In genomic region chr14:23605740-23606139, GRCm38 (mm10) we compare ENCODE assay signal across 23 mouse cellular contexts.
A peak's percentile ranks its signal among the peaks of the same experiment; 100 is the strongest.
DNase-seq lines count a peak whose midpoint lies in the region; ATAC-seq and TF ChIP-seq lines count a peak whose summit lies in the region.
"Had no signal": no experiment of that assay in that cellular context is flagged by ENCODE, and none has a peak within 500 bp of the region (broad histone marks: within the 10 kb centered on the region; RNA-seq: fewer than 3 reads in every experiment).

No protein-coding gene starts in this region.

- H3K4me3 ChIP-seq in heart, embryonic 12.5 days: no peak overlapping the region
- no peak overlapping the region for H3K4me3 ChIP-seq in heart, embryonic 14.5 days (ENCODE audit: control insufficient read depth in 1 of 2, insufficient read depth in 1 of 2, low read depth in 1 of 2, low read length in 2 of 2)
- no peak overlapping the region for H3K4me3 ChIP-seq in liver, postnatal 0 days (ENCODE audit: low read depth, low read length)
- no peak overlapping the region for H3K4me3 ChIP-seq in hindbrain, embryonic 11.5 days (ENCODE audit: low read depth, low read length)
- H3K4me3 ChIP-seq: embryonic facial prominence, embryonic 13.5 days; forebrain, embryonic 13.5 days; hindbrain, embryonic 12.5 days had no signal

- no peaks in the 10 kb centered on the region for H3K27me3 ChIP-seq in heart, embryonic 12.5 days (replicated peaks)
- H3K27me3 ChIP-seq in heart, embryonic 14.5 days (ENCODE audit: control insufficient read depth, insufficient read depth, low read length): 0 out of 2 replicates have a peak, but pooled peaks cover 3% of the 10 kb centered on the region
- H3K27me3 ChIP-seq in liver, postnatal 0 days (ENCODE audit: insufficient read depth, low read length): no peaks in the 10 kb centered on the region
- no peaks in the 10 kb centered on the region for H3K27me3 ChIP-seq in hindbrain, embryonic 11.5 days (ENCODE audit: control insufficient read depth, insufficient read depth, low read length)
- H3K27me3 ChIP-seq: CH12.LX; embryonic facial prominence, embryonic 13.5 days; forebrain, embryonic 13.5 days; hindbrain, embryonic 12.5 days had no signal

- no peak for TF ChIP-seq CTCF in liver, postnatal 0 days (IDR thresholded peaks at IDR 0.05; ENCODE audit: low read depth)

- intact Hi-C loops in heart, postnatal 10 days (cut with DNase I): no loop called here

- H3K9me3 ChIP-seq in heart, embryonic 12.5 days (replicated peaks): no peaks in the 10 kb centered on the region
- H3K9me3 ChIP-seq in heart, embryonic 14.5 days (ENCODE audit: control insufficient read depth, low read length): no peaks in the 10 kb centered on the region
- H3K9me3 ChIP-seq in liver, postnatal 0 days (ENCODE audit: low read length): no peaks in the 10 kb centered on the region
- H3K9me3 ChIP-seq in hindbrain, embryonic 11.5 days (ENCODE audit: control insufficient read depth, low read length): no peaks in the 10 kb centered on the region
- H3K9me3 ChIP-seq: embryonic facial prominence, embryonic 13.5 days; forebrain, embryonic 13.5 days; hindbrain, embryonic 12.5 days had no signal

- TF ChIP-seq EP300 in liver, postnatal 0 days (IDR thresholded peaks at IDR 0.05; ENCODE audit: low read depth): no peak

- no peak overlapping the region for H3K27ac ChIP-seq in heart, embryonic 12.5 days (ENCODE audit: poor library complexity, severe bottlenecking)
- 0 out of 4 replicates have a peak overlapping the region, but pooled peaks have one; percentile 14 to 24 for H3K27ac ChIP-seq in heart, embryonic 14.5 days (replicated peaks in 1 of 2; ENCODE audit: control insufficient read depth in 1 of 2, insufficient read depth in 1 of 2, low read depth in 2 of 2, low read length in 2 of 2)
- no peak overlapping the region for H3K27ac ChIP-seq in liver, postnatal 0 days (ENCODE audit: low read depth)
- no peak overlapping the region for H3K27ac ChIP-seq in hindbrain, embryonic 11.5 days (ENCODE audit: low read depth, low read length)
- H3K27ac ChIP-seq: embryonic facial prominence, embryonic 13.5 days; forebrain, embryonic 13.5 days; hindbrain, embryonic 12.5 days had no signal

- peaks cover 18% of the 10 kb centered on the region for H3K4me1 ChIP-seq in heart, embryonic 12.5 days (replicated peaks)
- peaks cover 9 to 23% of the 10 kb centered on the region in 2 experiments for H3K4me1 ChIP-seq in heart, embryonic 14.5 days (ENCODE audit: control insufficient read depth in 2 of 2, insufficient read depth in 2 of 2, low read length in 2 of 2)
- H3K4me1 ChIP-seq in liver, postnatal 0 days (ENCODE audit: insufficient read depth): no peaks in the 10 kb centered on the region
- no peaks in the 10 kb centered on the region for H3K4me1 ChIP-seq in hindbrain, embryonic 11.5 days (replicated peaks; ENCODE audit: control insufficient read depth, insufficient read depth, low read length)
- H3K4me1 ChIP-seq: embryonic facial prominence, embryonic 13.5 days; forebrain, embryonic 13.5 days; hindbrain, embryonic 12.5 days had no signal

- DNase-seq in heart, adult 9 months (ENCODE audit: low spot score in 2 of 2): peak; percentile 2 to 7
- no peak for DNase-seq in heart, adult 11 months
- DNase-seq in heart, postnatal 10 days: peak; percentile 28 to 40
- no peak for DNase-seq in liver, postnatal 0 days
- DNase-seq in hindbrain, embryonic 11.5 days (ENCODE audit: low spot score): no peak
- DNase-seq: adrenal gland, postnatal 14 days; cerebellum, adult 18-20 months; cerebellum, adult 9-11 months; cerebellum, postnatal 36 days; forebrain, postnatal 0 days; gastrocnemius, postnatal 14 days; kidney, adult 8-10 months had no signal

- WGBS in heart, embryonic 12.5 days: 23% methylated on average over 7 of the region's 7 CpGs
- WGBS in heart, embryonic 14.5 days: 14% methylated on average over 7 of the region's 7 CpGs
- whole genome bisulfite sequencing in liver, postnatal 0 days (ENCODE audit: insufficient replicate concordance): 73% methylated on average over 7 of the region's 7 CpGs
- WGBS in hindbrain, embryonic 11.5 days: 77% methylated on average over 7 of the region's 7 CpGs

- no peak overlapping the region for H3K9ac ChIP-seq in heart, embryonic 12.5 days
- H3K9ac ChIP-seq in heart, embryonic 14.5 days (ENCODE audit: low read length): no peak overlapping the region
- H3K9ac ChIP-seq in liver, postnatal 0 days (replicated peaks): no peak overlapping the region
- no peak overlapping the region for H3K9ac ChIP-seq in hindbrain, embryonic 11.5 days (ENCODE audit: low read depth, low read length)
- H3K9ac ChIP-seq: embryonic facial prominence, embryonic 13.5 days; forebrain, embryonic 13.5 days; forebrain, postnatal 0 days; hindbrain, embryonic 12.5 days had no signal

- H3K36me3 ChIP-seq in heart, embryonic 12.5 days: no peaks in the 10 kb centered on the region
- H3K36me3 ChIP-seq in heart, embryonic 14.5 days (ENCODE audit: control insufficient read depth, insufficient read depth, low read length): no peaks in the 10 kb centered on the region
- no peaks in the 10 kb centered on the region for H3K36me3 ChIP-seq in liver, postnatal 0 days (replicated peaks; ENCODE audit: insufficient read depth, low read length)
- no peaks in the 10 kb centered on the region for H3K36me3 ChIP-seq in hindbrain, embryonic 11.5 days (ENCODE audit: control insufficient read depth, insufficient read depth, low read length)
- H3K36me3 ChIP-seq: embryonic facial prominence, embryonic 13.5 days; hindbrain, embryonic 12.5 days had no signal

- peak overlapping the region; percentile 40; the same call in 1 of the 2 replicates for H3K4me2 ChIP-seq in heart, embryonic 12.5 days
- H3K4me2 ChIP-seq in heart, embryonic 14.5 days (ENCODE audit: low read length): peak overlapping the region; percentile 44
- H3K4me2 ChIP-seq in liver, postnatal 0 days (ENCODE audit: low read depth, low read length): no peak overlapping the region
- H3K4me2 ChIP-seq in hindbrain, embryonic 11.5 days (replicated peaks; ENCODE audit: low read depth, low read length): no peak overlapping the region
- H3K4me2 ChIP-seq: embryonic facial prominence, embryonic 13.5 days; forebrain, embryonic 13.5 days; hindbrain, embryonic 12.5 days had no signal

- 0 out of 2 replicates have a peak, but pooled peaks have one; percentile 36 for ATAC-seq in heart, embryonic 12.5 days (ENCODE audit: insufficient number of reproducible peaks, low FRiP score)
- ATAC-seq in heart, embryonic 14.5 days (ENCODE audit: insufficient number of reproducible peaks, insufficient read depth, low FRiP score, low read depth): peak; percentile 84
- no peak for ATAC-seq in liver, postnatal 0 days
- ATAC-seq in hindbrain, embryonic 11.5 days (ENCODE audit: low FRiP score): no peak
- ATAC-seq: activated CD4-positive, CD25-positive, alpha-beta regulatory T cell, adult 4 months; forebrain, embryonic 13.5 days; forebrain, postnatal 0 days; hindbrain, embryonic 16.5 days; inflammation-experienced regulatory T-cells, adult 6 months; intestine, postnatal 0 days; Patski had no signal

Comparison
In these comparisons a context has a peak if more than half of its experiments do, and no peak if none do; other contexts are left out.
1. DNase-seq: peak in heart, adult 9 months (2 of 2) and heart, postnatal 10 days (2 of 2); none in heart, adult 11 months (single experiment), liver, postnatal 0 days (single experiment) and hindbrain, embryonic 11.5 days (single experiment).
2. H3K27ac ChIP-seq: peak in heart, embryonic 14.5 days (2 of 2); none in heart, embryonic 12.5 days (single experiment), liver, postnatal 0 days (single experiment) and hindbrain, embryonic 11.5 days (single experiment).
3. ATAC-seq: peak in heart, embryonic 12.5 days (single experiment) and heart, embryonic 14.5 days (single experiment); none in liver, postnatal 0 days (single experiment) and hindbrain, embryonic 11.5 days (single experiment).
4. H3K4me2 ChIP-seq: peak in heart, embryonic 12.5 days (single experiment) and heart, embryonic 14.5 days (single experiment); none in liver, postnatal 0 days (single experiment) and hindbrain, embryonic 11.5 days (single experiment).